Mouse (Mus musculus): ENCODE results near the gene Pde10a.

- TF ChIP-seq POLR2A (IDR thresholded peaks at IDR 0.05; ENCODE audit: insufficient read length, low read depth) (no peak), USF1 (IDR thresholded peaks at IDR 0.05; ENCODE audit: low read depth) (no peak), POLR2AphosphoS2 (IDR thresholded peaks at IDR 0.05; ENCODE audit: insufficient read length, low read depth) (no peak), SRF (IDR thresholded peaks at IDR 0.05; ENCODE audit: control insufficient read depth, insufficient read length, low read depth) (no peak), REST (IDR thresholded peaks at IDR 0.05; ENCODE audit: insufficient read depth, insufficient read length) (no peak), MAX (IDR thresholded peaks at IDR 0.05; ENCODE audit: low read depth) (no peak), TCF12 (IDR thresholded peaks at IDR 0.05; ENCODE audit: insufficient read depth, poor library complexity, severe bottlenecking) (no peak), E2F4 (IDR thresholded peaks at IDR 0.05; ENCODE audit: insufficient read depth) (no peak), MYOD1 (IDR thresholded peaks at IDR 0.05; ENCODE audit: control insufficient read depth in 1 of 3, insufficient read length in 2 of 3, low read depth in 2 of 3) (no peak)
These were observed 250.5 kb downstream of the Pde10a start for GRCm38 (mm10) chr17:8775571-8776161.

Measured in myocyte (in vitro differentiated cells).